Mouse (Mus musculus) macrophage (primary cell): ENCODE data around the gene Mpv17l2. TPM values are rescaled to one million over a fixed set of nuclear protein-coding genes. Genes with fewer than 3 reads are reported as not detected.

Source experiments
- H3K27ac ChIP-seq: fragments of 350-480 bp; formaldehyde crosslinking; 2 replicates; pipeline ENCODE4 v1.9.0; 2021
- H3K36me3 ChIP-seq: fragments of 350-480 bp; formaldehyde crosslinking; 2 replicates; pipeline ENCODE4 v1.9.0; 2021; ENCODE audit errors: inconsistent target
- H3K4me3 ChIP-seq: fragments of 350-480 bp; formaldehyde crosslinking; 2 replicates; pipeline ENCODE4 v1.9.0; 2021; ENCODE audit errors: inconsistent target
- H3K79me2 ChIP-seq: fragments of 350-480 bp; formaldehyde crosslinking; 2 replicates; pipeline ENCODE4 v1.9.0; 2021; ENCODE audit errors: inconsistent target
- WGBS: methylation state at CpG from one replicate; pipeline ENCODE4 v1.1.7; 2026; ENCODE audit warnings: inconsistent platforms; ENCODE audit not compliant: missing documents; 5-methylcytosine and 5-hydroxymethylcytosine counted together
- polyA plus RNA-seq: library from polyadenylated mRNA; stranded (reverse); fragments of 250-400 nt; gene quantifications from 3 replicates; pipeline ENCODE4 v1.2.4, GENCODE M21; 2018; ENCODE audit warnings: inconsistent platforms

The Mpv17l2 gene
- polyA plus RNA-seq, 1 experiment from 2014 or later = 29.3 TPM

- Histone ChIP-seq H3K27ac (no peak overlapping the region), H3K4me3 (no peak overlapping the region), H3K79me2 (no peaks in the 10 kb centered on the region), H3K36me3 (no peaks in the 10 kb centered on the region)
- WGBS = 59% methylated on average over 11 of the region's 11 CpGs
These were observed 15.9 kb downstream of the Mpv17l2 start for GRCm38 (mm10) chr8:70744806-70745205.

GRCm38 (mm10) chr8:70743656-70744590 lies 16.8 kb downstream of the Mpv17l2 start:
- peak overlapping the region; percentile 17; the same call in 1 of the 2 replicates for H3K4me3 ChIP-seq
- no peaks in the 10 kb centered on the region for H3K79me2 ChIP-seq
- 6% methylated on average over 48 of the region's 48 CpGs for WGBS
- H3K27ac ChIP-seq = no peak overlapping the region
- no peaks in the 10 kb centered on the region for H3K36me3 ChIP-seq

DNA sequence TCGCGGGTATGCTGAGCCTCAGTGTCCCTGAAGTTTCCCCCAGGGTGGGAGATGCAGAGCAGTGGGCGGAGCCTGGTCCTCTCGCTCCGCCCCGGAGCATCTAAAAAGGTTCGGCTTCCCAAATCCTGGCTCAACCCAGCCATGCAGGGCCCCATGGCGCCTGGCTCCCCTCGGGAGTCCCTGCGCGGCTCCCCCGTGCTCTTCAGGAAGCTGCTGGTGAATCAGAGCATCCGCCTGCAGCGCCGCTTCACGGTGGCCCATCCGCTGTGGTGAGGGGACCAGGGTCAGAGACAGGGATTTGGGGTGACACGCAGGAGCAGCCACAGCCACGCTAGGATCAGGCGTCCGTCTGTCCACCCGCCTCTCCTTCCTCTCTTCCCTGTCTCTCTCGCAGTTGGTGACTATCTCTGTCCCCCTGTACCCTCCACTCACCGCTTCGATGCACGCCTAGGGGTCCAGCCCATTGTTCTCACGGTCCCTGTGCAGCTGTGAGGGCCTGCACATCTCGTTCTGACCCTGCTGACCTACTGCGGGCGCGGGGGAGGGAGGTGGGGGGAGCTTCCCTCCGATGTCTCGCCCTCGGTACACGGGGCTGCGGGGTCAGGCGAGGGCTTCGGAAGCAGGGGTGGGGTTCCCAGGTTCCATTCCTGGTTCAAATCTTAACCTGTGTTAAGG lies 17.6 kb downstream of the Mpv17l2 start:
- Histone ChIP-seq H3K36me3 (no peaks in the 10 kb centered on the region), H3K79me2 (no peaks in the 10 kb centered on the region), H3K27ac (no peak overlapping the region), H3K4me3 (no peak overlapping the region)
- WGBS = 9% methylated on average over 34 of the region's 38 CpGs

DNA sequence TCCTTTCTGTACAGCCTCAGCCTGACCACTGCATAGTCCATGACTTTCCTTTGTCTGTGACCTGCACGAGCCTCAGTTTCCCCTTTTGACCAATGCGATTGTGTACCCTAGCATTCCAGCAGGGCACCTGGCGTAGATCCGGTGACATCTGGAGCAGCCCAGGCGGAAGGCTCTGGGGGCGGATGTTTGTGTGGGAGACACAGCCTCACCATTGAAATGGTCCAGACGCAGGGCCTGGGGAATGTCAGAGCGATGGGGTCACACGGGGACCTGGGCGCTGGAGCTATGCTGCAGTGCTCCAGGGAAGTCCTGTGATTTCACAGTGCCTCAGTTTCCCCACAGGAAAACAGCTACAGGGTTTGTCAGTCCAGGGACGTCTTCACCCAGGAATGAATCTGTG lies 18.6 kb downstream of the Mpv17l2 start:
- Histone ChIP-seq H3K4me3 (no peak overlapping the region), H3K36me3 (no peaks in the 10 kb centered on the region), H3K79me2 (no peaks in the 10 kb centered on the region), H3K27ac (no peak overlapping the region)
- WGBS = 78% methylated on average over 11 of the region's 11 CpGs

DNA sequence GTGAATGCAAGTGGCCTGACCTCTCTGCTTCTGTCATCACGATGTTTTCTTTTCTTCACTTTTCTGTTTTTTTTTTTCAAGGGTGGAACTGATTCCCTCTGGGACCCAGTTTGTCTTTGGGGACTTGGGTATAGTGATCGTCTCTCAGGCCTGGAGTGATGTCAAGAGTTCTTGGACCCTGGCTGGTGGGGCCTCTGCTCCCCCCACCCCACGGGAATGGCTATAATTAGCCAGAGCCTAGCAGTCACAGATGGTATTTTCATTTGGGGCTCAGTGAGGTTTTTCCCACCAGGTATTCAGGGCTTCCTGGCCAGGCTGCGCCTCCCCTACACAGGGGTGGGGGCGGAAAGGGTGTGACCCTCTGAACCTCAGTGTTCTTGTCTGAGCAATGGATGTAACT lies 19.1 kb downstream of the Mpv17l2 start:
- Histone ChIP-seq H3K79me2 (no peaks in the 10 kb centered on the region), H3K4me3 (no peak overlapping the region), H3K27ac (no peak overlapping the region), H3K36me3 (no peaks in the 10 kb centered on the region)
- WGBS = 79% methylated on average over 4 of the region's 5 CpGs

- Histone ChIP-seq H3K4me3 (no peak overlapping the region), H3K27ac (no peak overlapping the region)
- 47% methylated on average over 3 of the region's 3 CpGs for WGBS
These were observed 22.5 kb downstream of the Mpv17l2 start for GRCm38 (mm10) chr8:70738211-70738610.

DNA sequence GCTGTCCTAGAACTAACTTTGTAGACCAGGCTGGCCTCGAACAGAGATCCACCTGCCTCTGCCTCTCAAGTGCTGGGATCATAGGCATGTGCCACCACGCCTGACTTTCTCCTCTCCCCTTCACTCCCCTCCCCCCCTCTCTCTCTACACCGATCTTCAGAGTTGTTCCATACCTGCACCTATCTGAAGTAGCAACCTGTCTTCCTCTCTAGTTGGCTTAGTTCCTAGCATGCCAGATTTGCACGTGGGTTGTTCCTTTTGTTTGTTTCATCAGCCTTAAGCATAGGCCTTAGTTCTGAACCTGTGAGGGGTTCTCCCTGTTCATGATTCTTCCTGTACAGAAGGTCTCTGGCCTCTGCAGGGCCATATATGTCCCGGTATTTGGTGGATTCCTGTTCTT lies 23.0 kb downstream of the Mpv17l2 start:
- H3K79me2 ChIP-seq = no peaks in the 10 kb centered on the region
- H3K36me3 ChIP-seq = no peaks in the 10 kb centered on the region
- H3K4me3 ChIP-seq = no peak overlapping the region
- no peak overlapping the region for H3K27ac ChIP-seq
- 73% methylated on average over 5 of the region's 5 CpGs for WGBS

More at GRCm38 (mm10) chr8:70738211-70738610, 22.5 kb downstream of the Mpv17l2 start:
- no peaks in the 10 kb centered on the region for H3K79me2 ChIP-seq
- H3K36me3 ChIP-seq = no peaks in the 10 kb centered on the region

DNA sequence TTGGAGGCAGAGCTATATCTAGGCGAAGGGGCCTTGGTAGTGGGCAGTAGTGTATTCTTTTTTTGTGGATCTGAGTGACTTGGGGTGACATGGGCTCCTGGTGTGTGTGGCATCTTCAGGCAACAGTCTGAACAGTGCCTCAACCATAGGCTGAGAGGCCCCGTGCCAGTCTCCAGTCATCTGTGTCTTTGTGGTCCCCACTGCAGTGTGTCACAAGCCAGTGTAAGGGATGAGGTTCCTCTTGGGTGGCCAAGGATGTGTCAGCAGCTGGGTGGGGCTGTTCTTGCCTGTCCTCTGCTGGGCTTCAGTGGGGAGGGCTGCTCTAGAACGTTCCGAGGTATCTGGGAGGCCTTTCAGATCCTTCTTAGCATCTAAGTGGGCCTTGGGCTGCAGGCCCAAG lies 29.8 kb downstream of the Mpv17l2 start:
- Histone ChIP-seq H3K4me3 (no peak overlapping the region), H3K36me3 (no peaks in the 10 kb centered on the region), H3K79me2 (no peaks in the 10 kb centered on the region), H3K27ac (no peak overlapping the region)
- WGBS = 68% methylated on average over 4 of the region's 4 CpGs

DNA sequence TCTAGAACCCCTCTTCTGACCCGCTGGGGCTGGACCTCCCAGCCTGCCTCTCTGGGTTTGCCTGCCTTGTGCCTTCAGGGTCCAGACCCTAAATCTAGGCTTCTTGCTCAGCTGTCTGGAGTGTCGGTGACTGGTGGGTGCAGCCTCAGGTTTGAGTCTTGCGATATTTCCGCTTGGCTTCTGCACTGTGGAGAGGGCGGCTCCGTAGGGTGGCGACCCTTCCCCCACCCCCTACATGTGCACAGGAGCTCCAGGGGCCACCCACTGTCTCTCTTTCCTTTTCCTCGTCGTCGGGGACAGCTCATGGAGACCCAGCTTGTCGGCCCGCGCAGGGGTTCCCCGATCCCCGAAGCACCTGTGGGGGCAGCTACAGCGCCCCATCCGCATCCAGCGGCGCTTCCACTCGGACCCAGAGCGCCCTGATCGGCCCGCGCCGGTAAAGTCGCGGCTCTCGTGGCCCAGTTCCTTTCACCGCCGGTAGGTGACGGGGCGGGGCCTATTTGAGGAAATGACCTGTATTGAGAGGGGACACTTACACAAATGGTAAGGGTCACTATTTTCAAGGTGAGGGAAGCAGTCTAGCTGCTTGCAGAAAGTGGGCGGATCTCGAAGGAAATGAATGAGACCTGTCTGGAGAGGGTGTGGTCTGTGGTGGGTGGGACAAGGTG lies 30.8 kb downstream of the Mpv17l2 start:
- Histone ChIP-seq H3K79me2 (no peaks in the 10 kb centered on the region), H3K36me3 (no peaks in the 10 kb centered on the region), H3K4me3 (no peak overlapping the region), H3K27ac (no peak overlapping the region)
- 4% methylated on average over 31 of the region's 34 CpGs for WGBS

GRCm38 (mm10) chr8:70726721-70727120 lies 34.0 kb downstream of the Mpv17l2 start:
- WGBS = 36% methylated on average over 11 of the region's 11 CpGs
- no peak overlapping the region for H3K27ac ChIP-seq
- H3K36me3 ChIP-seq = no peaks in the 10 kb centered on the region
- no peak overlapping the region for H3K4me3 ChIP-seq
- no peaks in the 10 kb centered on the region for H3K79me2 ChIP-seq

DNA sequence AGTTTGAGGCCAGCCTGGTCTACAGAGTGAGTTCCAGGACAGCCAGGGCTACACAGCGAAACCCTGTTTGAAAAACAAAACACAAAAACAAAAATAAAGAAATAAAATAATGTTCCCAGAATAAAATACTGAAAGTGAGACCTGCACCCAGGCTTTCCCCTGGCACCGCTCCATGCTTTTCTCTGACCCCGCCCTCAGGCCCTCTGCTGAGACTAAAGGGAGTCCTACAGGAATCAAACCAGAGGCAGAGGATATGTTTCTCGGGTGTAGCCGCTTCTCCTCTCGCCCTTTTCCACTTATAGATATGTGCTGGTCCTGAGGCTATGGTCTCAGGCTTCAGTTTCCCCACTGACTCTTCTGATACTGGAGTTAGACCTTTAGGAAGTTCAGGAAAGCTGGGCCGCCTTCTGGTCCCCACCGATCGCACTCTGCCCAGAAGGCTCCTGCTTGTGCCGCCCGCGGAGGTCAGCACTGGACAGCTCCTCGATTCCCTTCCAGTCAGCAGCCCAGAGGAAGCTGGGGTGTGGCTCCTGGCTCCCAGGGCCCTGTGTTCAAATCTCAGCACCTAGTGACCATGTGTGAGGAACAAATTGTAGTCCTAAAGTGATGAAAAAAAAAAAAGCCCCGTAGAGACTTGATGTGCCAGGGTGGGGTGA lies 34.8 kb downstream of the Mpv17l2 start:
- 50% methylated on average over 14 of the region's 14 CpGs for WGBS
- no peak overlapping the region for H3K4me3 ChIP-seq
- H3K36me3 ChIP-seq = no peaks in the 10 kb centered on the region
- no peaks in the 10 kb centered on the region for H3K79me2 ChIP-seq
- no peak overlapping the region for H3K27ac ChIP-seq

- no peak overlapping the region for H3K4me3 ChIP-seq
- H3K79me2 ChIP-seq = no peaks in the 10 kb centered on the region
- H3K27ac ChIP-seq = no peak overlapping the region
- H3K36me3 ChIP-seq = no peaks in the 10 kb centered on the region
- WGBS = 92% methylated on average over 11 of the region's 12 CpGs
These were observed 36.5 kb downstream of the Mpv17l2 start for GRCm38 (mm10) chr8:70724216-70724615.

DNA sequence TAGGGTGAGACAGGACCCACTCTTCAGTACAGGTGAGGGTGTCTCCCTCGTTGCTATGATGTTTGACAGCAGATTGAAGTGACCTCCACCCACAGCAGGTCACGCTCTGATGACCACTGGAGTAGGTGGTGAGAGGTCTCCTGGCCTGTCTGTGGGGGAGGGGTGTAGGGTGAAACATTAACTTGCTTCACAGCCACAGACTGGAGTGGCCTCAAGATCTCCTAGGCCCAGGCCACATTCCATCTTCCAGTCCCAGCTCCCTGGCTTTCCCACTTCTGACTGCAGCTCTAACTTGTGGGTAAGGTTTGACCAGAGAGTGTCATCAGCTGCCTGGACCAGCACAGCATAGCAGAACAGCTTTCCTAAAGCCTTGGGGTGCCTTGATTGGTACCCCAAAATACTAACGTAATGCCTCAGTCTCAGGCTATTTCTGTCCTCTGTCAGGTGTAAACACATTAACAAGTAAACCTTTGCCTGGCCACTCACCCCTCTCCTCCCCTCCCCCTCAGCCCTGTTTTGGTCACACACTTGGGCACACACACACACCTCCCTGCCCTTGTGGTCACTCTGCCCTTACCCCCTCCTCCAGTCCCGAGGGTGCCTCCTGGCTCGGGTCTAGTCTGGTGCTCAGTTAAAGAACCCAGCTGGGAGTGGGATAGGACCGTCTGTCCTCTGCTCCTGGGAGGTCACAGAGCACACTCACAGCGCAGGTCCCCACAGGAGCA lies 37.1 kb downstream of the Mpv17l2 start, which contains the start of gene Pde4c:
Pde4c (plus strand) TSS at position 235 of the 725 bp plus-strand sequence.
- Histone ChIP-seq H3K36me3 (no peaks in the 10 kb centered on the region), H3K4me3 (no peak within 1 kb of the TSS), H3K27ac (no peak within 1 kb of the TSS), H3K79me2 (no peaks in the 10 kb centered on the region)
- 92% methylated on average over 6 of the region's 7 CpGs for WGBS

DNA sequence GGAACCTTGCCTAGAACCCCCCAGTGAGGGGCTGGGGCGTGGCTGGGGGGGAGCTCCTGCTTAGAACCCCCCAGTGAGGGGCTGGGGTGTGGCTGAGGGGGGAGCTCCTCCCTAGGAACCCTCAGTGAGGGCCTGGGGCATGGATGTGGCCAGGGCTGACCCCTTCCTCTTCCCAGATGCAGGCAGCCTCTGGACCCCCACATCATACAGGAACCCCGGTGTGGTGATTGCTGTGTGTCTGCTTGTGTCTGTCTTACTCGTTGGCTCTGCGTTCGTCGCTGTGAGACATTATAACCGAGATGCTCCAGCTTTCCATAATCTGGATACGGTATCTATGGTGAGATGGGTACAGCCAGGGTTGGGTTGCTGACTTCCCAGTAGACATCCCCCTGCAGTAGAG lies 39.1 kb downstream of the Mpv17l2 start:
- Histone ChIP-seq H3K27ac (no peak overlapping the region), H3K36me3 (no peaks in the 10 kb centered on the region)
- WGBS = 97% methylated on average over 8 of the region's 8 CpGs

More for the DNA sequence above, 39.1 kb downstream of the Mpv17l2 start:
- Histone ChIP-seq H3K79me2 (no peaks in the 10 kb centered on the region), H3K4me3 (no peak overlapping the region)
